Mouse (Mus musculus) neural tube, embryonic 14.5 days (tissue): ENCODE measurements around the gene Gm45062. TPM values are rescaled to one million over a fixed set of nuclear protein-coding genes. Genes with fewer than 3 reads are reported as not detected.

Experiments used
- ATAC-seq: fragments of 200-750 bp; cut with Nextera tagmentation; 2 replicates; pipeline ENCODE4 v1.8.0; 2017; ENCODE audit warnings: low read depth, mild to moderate bottlenecking, moderate TSS enrichment, moderate library complexity
- H3K27ac ChIP-seq: fragments of 300-500 bp; sonication (generic); 2 replicates; pipeline ENCODE4 v1.5.1; 2014; ENCODE audit warnings: low read depth, mild to moderate bottlenecking, control low read depth, low read length, moderate library complexity, mixed read lengths
- H3K27me3 ChIP-seq: fragments of 300-500 bp; sonication (generic); 2 replicates; pipeline ENCODE4 v1.6.1; 2014; ENCODE audit warnings: low read length; ENCODE audit not compliant: control insufficient read depth, insufficient read depth
- H3K36me3 ChIP-seq: fragments of 300-500 bp; sonication (generic); 2 replicates; pipeline ENCODE4 v1.6.1; 2014; ENCODE audit warnings: low read length, mixed read lengths; ENCODE audit not compliant: control insufficient read depth, insufficient read depth
- H3K4me1 ChIP-seq: fragments of 300-500 bp; sonication (generic); 2 replicates; pipeline ENCODE4 v1.6.1; 2014; ENCODE audit warnings: low read length; ENCODE audit not compliant: control insufficient read depth, insufficient read depth
- H3K4me2 ChIP-seq: fragments of 300-500 bp; sonication (generic); 2 replicates; pipeline ENCODE4 v1.6.1; 2014; ENCODE audit warnings: mild to moderate bottlenecking, low read depth, low read length, control low read depth
- H3K4me3 ChIP-seq: fragments of 300-500 bp; sonication (generic); 2 replicates; pipeline ENCODE4 v1.5.1; 2014; ENCODE audit warnings: low read depth, low read length, control low read depth, mixed read lengths
- H3K9ac ChIP-seq: fragments of 300-500 bp; sonication (generic); replicated peaks from 2 replicates; pipeline ENCODE4 v1.6.1; 2014; ENCODE audit warnings: low read depth, mild to moderate bottlenecking, control low read depth, low read length, mixed read lengths
- H3K9me3 ChIP-seq: fragments of 300-500 bp; sonication (generic); 2 replicates; pipeline ENCODE4 v1.6.1; 2016; ENCODE audit warnings: low read length; ENCODE audit not compliant: control insufficient read depth
- WGBS: fragments of 180-500 bp; shearing (Covaris S2); extraction: QIAGEN DNeasy Blood & Tissue Kit; methylation state at CpG from one replicate; pipeline ENCODE4 v1.1.7; 2014; 5-methylcytosine and 5-hydroxymethylcytosine counted together
- polyA plus RNA-seq: library from polyadenylated mRNA; unstranded; fragments of >200 nt; fragmentation: Nextera tagmentation; extraction: Ambion mirVana; gene quantifications from 2 replicates; pipeline ENCODE4 v1.2.1, GENCODE M21; 2014

The Gm45062 gene
- polyA plus RNA-seq, 1 experiment from 2014 or later: 7.7 TPM

GRCm38 (mm10) chr6:8465985-8466384 is 206.7 kb downstream of the Gm45062 start:
- no peak overlapping the region for H3K4me2 ChIP-seq
- no peaks in the 10 kb centered on the region for H3K4me1 ChIP-seq
- no peaks in the 10 kb centered on the region for H3K36me3 ChIP-seq
- WGBS: 90% methylated on average over 5 of the region's 5 CpGs
- no peak overlapping the region for H3K9ac ChIP-seq
- no peak overlapping the region for H3K27ac ChIP-seq
- H3K9me3 ChIP-seq: no peaks in the 10 kb centered on the region
- ATAC-seq: no peak
- no peak overlapping the region for H3K4me3 ChIP-seq
- no peaks in the 10 kb centered on the region for H3K27me3 ChIP-seq

GRCm38 (mm10) chr6:8467667-8468337 is 208.6 kb downstream of the Gm45062 start:
- 34% methylated on average over 10 of the region's 10 CpGs for WGBS
- H3K9me3 ChIP-seq: no peaks in the 10 kb centered on the region
- no peak overlapping the region for H3K27ac ChIP-seq
- no peaks in the 10 kb centered on the region for H3K36me3 ChIP-seq
- H3K27me3 ChIP-seq: no peaks in the 10 kb centered on the region
- H3K9ac ChIP-seq: no peak overlapping the region
- no peak overlapping the region for H3K4me3 ChIP-seq
- no peak for ATAC-seq
- no peak overlapping the region for H3K4me2 ChIP-seq
- H3K4me1 ChIP-seq: no peaks in the 10 kb centered on the region

- Histone ChIP-seq H3K9ac (no peak overlapping the region), H3K36me3 (no peaks in the 10 kb centered on the region), H3K4me2 (no peak overlapping the region), H3K4me1 (no peaks in the 10 kb centered on the region), H3K27ac (no peak overlapping the region), H3K9me3 (no peaks in the 10 kb centered on the region), H3K27me3 (no peaks in the 10 kb centered on the region), H3K4me3 (no peak overlapping the region)
- no peak for ATAC-seq
- WGBS: 94% methylated on average over 3 of the region's 3 CpGs
Measured at GRCm38 (mm10) chr6:8469918-8470317, 210.7 kb downstream of the Gm45062 start.

- WGBS: 88% methylated on average over 3 of the region's 3 CpGs
- Histone ChIP-seq H3K4me1 (no peaks in the 10 kb centered on the region), H3K4me2 (no peak overlapping the region), H3K36me3 (no peaks in the 10 kb centered on the region), H3K9ac (no peak overlapping the region), H3K27me3 (no peaks in the 10 kb centered on the region), H3K4me3 (no peak overlapping the region), H3K9me3 (no peaks in the 10 kb centered on the region), H3K27ac (no peak overlapping the region)
- ATAC-seq: no peak
Measured at GRCm38 (mm10) chr6:8472125-8472524, 212.9 kb downstream of the Gm45062 start.

GRCm38 (mm10) chr6:8472915-8473314 is 213.7 kb downstream of the Gm45062 start:
- H3K27me3 ChIP-seq: no peaks in the 10 kb centered on the region
- no peak overlapping the region for H3K4me3 ChIP-seq
- H3K27ac ChIP-seq: no peak overlapping the region
- no peaks in the 10 kb centered on the region for H3K9me3 ChIP-seq
- WGBS: 80% methylated on average over 5 of the region's 5 CpGs
- ATAC-seq: no peak
- no peak overlapping the region for H3K4me2 ChIP-seq
- no peaks in the 10 kb centered on the region for H3K4me1 ChIP-seq
- no peak overlapping the region for H3K9ac ChIP-seq
- H3K36me3 ChIP-seq: no peaks in the 10 kb centered on the region

GRCm38 (mm10) chr6:8473498-8473897 is 214.2 kb downstream of the Gm45062 start:
- Histone ChIP-seq H3K4me3 (no peak overlapping the region), H3K36me3 (no peaks in the 10 kb centered on the region), H3K27me3 (no peaks in the 10 kb centered on the region), H3K9me3 (no peaks in the 10 kb centered on the region), H3K4me2 (no peak overlapping the region), H3K27ac (no peak overlapping the region), H3K9ac (no peak overlapping the region), H3K4me1 (no peaks in the 10 kb centered on the region)
- WGBS: 68% methylated on average over 5 of the region's 5 CpGs
- ATAC-seq: no peak

- Histone ChIP-seq H3K27ac (no peak overlapping the region), H3K9ac (no peak overlapping the region), H3K9me3 (no peaks in the 10 kb centered on the region), H3K4me3 (no peak overlapping the region), H3K4me1 (no peaks in the 10 kb centered on the region), H3K36me3 (no peaks in the 10 kb centered on the region), H3K4me2 (no peak overlapping the region), H3K27me3 (no peaks in the 10 kb centered on the region)
- no peak for ATAC-seq
- 83% methylated on average over 3 of the region's 3 CpGs for WGBS
Measured at GRCm38 (mm10) chr6:8474316-8474715, 215.1 kb downstream of the Gm45062 start.

GRCm38 (mm10) chr6:8474820-8475219 is 215.6 kb downstream of the Gm45062 start:
- no peaks in the 10 kb centered on the region for H3K36me3 ChIP-seq
- H3K4me2 ChIP-seq: no peak overlapping the region
- no peak overlapping the region for H3K27ac ChIP-seq
- H3K4me3 ChIP-seq: no peak overlapping the region
- H3K9ac ChIP-seq: no peak overlapping the region
- no peaks in the 10 kb centered on the region for H3K27me3 ChIP-seq
- 96% methylated on average over 4 of the region's 4 CpGs for WGBS
- no peaks in the 10 kb centered on the region for H3K9me3 ChIP-seq
- no peak for ATAC-seq
- no peaks in the 10 kb centered on the region for H3K4me1 ChIP-seq

- H3K9me3 ChIP-seq: no peaks in the 10 kb centered on the region
- H3K27me3 ChIP-seq: no peaks in the 10 kb centered on the region
- 55% methylated on average over 1 of the region's 1 CpGs for WGBS
- no peaks in the 10 kb centered on the region for H3K36me3 ChIP-seq
- no peak overlapping the region for H3K4me2 ChIP-seq
- H3K27ac ChIP-seq: no peak overlapping the region
- no peak for ATAC-seq
- H3K4me3 ChIP-seq: no peak overlapping the region
- H3K4me1 ChIP-seq: no peaks in the 10 kb centered on the region
- H3K9ac ChIP-seq: no peak overlapping the region
Measured at GRCm38 (mm10) chr6:8479176-8479575, 219.9 kb downstream of the Gm45062 start.
